Mouse (Mus musculus) brain, adult 2 months (tissue): ENCODE data around the gene Uhrf1bp1.

Source experiments
- DNase-seq: peaks from one replicate; pipeline ENCODE4 v3.0.0; 2011; ENCODE audit warnings: low read depth, low spot score

Uhrf1bp1 gene

GRCm38 (mm10) chr17:27947155-27947554 is 90.9 kb downstream of the Uhrf1bp1 start:
- no peak for DNase-seq
